Mouse (Mus musculus) spleen, postnatal 10 days (tissue): ENCODE measurements around the gene D11Wsu47e.

ENCODE experiments used
- DNase-seq, 2 experiments: peaks; one replicate each; pipeline ENCODE4 v3.0.0; 2021 to 2022; ENCODE audit warnings: low spot score in 2 of 2

D11Wsu47e gene

DNA sequence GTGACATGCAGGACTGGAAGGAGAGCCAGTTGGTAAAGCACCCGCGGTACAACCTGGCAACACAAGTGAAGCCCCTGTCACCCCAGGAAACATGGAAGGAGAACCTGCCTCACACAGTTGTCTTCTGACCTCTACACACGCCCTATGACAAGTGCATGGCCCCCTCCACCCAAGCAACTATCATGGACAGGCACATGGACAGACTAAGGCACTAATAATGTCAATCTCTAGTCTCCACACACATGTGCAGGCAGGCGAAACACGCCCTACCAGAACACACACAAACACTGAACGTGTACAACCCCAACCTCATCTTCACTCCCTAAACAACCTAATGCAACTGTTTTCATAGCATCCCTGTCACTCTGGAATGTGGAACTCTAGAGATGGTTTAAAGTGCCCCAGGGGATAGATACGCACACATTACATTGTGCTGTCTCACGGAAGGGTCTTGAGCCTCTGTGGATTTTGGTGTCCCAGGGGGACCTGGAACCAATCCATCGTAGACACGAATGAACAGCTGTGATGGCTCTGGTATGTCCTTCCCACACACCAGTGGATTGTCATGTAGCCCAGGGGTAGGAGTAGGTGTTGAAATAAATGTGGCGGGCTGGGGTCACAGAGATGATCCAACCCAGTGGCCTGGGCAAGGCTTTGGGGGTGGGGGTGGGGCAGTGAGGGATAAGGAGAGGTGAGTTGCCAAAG, 52.8 kb downstream of the D11Wsu47e start:
- no peak for DNase-seq

DNA sequence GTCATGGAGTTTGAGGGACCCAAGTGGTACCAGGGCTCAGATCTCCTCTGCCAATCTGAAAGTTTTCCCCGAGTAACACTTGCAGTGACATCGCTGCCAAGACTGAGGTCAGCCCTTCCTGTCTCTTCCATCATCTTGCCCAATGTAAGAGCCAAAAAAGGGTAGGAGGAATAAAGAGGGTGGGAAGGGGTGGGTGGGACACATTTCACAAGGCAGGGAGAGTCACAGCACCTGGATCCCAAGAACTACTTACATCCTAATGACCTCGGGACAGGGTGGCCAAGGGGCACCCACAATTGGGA, 53.3 kb downstream of the D11Wsu47e start:
- no peak for DNase-seq

DNA sequence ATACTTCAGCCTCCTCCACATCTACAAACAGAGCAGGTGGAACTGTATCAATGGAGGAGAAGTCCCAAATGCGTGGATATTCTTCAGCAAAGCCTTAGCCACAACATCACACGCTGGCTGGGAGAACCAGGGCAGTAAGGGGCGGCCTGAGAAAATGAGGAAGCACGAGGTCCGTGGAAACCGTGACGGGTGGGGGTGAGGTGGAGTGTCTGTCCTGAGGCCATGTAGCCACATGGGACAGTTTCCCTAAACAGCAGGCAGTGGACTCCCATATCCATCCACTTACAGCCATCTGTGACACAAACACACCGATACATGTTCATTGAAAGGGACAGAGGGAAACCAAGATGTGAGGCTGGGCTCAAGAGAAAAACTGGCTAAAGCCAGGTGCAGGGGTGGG, 53.7 kb downstream of the D11Wsu47e start:
- peak in 1 of 2 experiments; percentile 34 for DNase-seq

DNA sequence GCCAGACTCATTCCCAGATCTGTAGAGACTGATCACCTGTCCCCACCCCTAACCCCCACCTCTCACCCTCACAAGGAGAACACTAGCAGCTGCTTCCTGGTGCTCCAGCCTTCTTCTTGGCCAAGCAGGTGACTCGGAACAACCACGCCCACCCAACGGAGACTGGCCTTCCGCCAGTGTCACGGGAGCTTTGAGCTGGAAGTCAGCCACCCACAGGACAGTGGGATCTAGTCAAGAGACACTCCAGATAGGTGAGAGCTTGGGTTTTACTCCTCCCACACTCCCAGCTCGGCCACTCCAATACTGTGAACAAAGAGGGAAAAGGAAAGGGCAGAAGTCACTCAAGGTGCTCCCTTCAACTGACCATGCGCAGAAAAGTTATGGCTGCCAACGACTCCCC, 55.0 kb downstream of the D11Wsu47e start:
- DNase-seq: no peak

DNA sequence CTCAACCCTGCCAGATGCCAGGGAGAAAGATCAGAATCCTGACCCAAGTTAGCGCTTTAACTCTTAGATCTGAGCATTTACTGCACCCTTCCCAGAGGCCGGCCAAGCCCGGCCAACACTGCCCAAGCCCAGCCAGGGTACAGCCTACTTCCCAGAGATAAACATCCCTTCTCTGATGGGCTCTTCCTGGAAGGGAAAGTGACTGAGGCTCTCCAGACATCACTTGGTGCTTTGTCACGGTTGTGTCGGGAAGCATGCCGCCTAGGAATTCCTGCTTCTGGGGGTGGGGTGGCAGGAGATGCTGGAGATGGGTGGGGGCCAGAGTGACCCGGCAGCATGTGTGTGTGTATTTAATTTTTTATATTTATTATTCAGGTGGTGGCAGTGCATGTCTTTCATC, 55.9 kb downstream of the D11Wsu47e start:
- DNase-seq: no peak

DNA sequence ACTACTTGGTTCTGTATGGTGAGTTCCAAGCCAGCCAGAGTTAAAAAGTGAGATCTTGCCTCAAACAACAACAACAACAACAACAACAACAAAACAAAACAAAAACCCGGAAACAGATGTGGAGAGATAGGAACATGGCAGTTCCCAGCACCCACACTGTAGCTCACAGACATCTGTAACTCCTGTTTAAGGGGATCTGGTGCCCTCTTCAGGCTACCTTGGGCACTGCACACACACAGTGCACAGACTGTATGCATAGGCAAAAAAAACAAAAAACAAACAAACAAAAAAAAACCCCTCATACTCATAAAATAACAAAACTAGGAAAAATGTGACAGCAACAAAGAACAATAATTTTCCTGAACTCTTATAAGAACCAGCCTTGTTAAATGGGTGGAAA, 58.8 kb downstream of the D11Wsu47e start:
- peak in 1 of 2 experiments; percentile 36 for DNase-seq
